Mouse (Mus musculus): ENCODE results near the gene Slc7a5. TPM values are rescaled to one million over a fixed set of nuclear protein-coding genes. Genes with fewer than 3 reads are reported as not detected.
A peak's percentile ranks its signal among the peaks of the same experiment; 100 is the strongest.

The Slc7a5 gene
- polyA plus RNA-seq, 1 experiment from 2014 or later = 164 TPM

DNA sequence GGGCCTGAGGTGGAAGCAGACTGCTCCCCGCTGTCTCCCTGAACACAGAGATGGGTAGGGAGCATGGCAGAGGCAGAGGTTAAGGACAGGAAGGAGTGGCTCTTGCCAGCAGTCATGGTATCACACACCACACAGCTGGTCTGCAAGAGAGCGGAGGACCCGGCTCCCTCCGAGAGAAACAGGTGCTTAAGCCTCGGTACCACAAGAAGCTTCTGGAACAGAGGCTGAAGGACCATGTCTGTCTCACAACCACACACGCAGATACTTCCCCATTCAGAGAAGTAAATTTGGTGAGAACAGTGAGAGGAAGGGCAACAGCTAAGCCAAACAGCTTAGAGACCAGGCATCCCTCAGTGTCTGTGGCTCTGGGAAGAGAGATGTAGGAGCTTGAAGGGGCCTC is 3.9 kb upstream of the Slc7a5 start:
- no peaks in the 10 kb centered on the region for H3K27me3 ChIP-seq
- TF ChIP-seq CTCF (IDR thresholded peaks at IDR 0.05) = no peak
- DNase-seq (ENCODE audit: low read depth, low spot score) (no peak), ATAC-seq (no peak)
- CTCF ChIA-PET = interaction anchor here (1.0 to 7.3 kb wide), 4 partner anchors 19 to 59 kb away, joined by 3 to 111 read pairs (median 5); no protein-coding TSS in a partner anchor
- POLR2A ChIA-PET = interaction anchor here (0.9 kb wide), 1 partner anchor 60 kb away, joined by 3 read pairs; no protein-coding TSS in a partner anchor
- in situ Hi-C loops (cut with MboI; ENCODE audit: low pct_unique_long_range_greater_than_20kb) = no loop called here

DNA sequence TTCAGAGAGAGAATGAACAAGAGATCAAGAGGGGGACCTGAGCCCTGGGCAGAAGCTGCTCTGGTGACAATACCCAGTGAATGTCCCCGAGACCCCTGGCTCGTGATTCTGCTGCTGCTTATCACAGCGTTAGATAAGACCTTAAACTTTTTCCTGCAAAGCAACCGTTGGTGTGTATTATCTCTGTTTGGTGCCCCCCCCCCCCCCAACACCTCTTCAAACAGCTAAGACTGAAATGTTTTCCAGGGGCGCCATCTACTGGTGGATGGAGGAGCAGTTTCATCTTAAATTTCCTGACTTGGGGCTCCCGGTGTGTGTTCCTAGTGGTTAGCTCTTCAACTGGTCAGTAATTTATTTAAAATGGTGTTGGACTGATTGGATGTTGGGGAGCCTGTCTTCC is 2.2 kb upstream of the Slc7a5 start:
- no peak for TF ChIP-seq CTCF (IDR thresholded peaks at IDR 0.05)
- in situ Hi-C loops (cut with MboI; ENCODE audit: low pct_unique_long_range_greater_than_20kb) = loop anchor here (5.0 kb wide), 1 partner anchor 57 kb away; no protein-coding TSS in a partner anchor
- CTCF ChIA-PET = interaction anchor here (0.8 to 7.3 kb wide), 20 partner anchors 10 to 80 kb away, joined by 3 to 111 read pairs (median 4); partner anchors contain the start of gene Klhdc4
- ATAC-seq = no peak
- H3K27me3 ChIP-seq = no peaks in the 10 kb centered on the region
- no peak for DNase-seq (ENCODE audit: low read depth, low spot score)
- POLR2A ChIA-PET = interaction anchor here (0.5 to 1.5 kb wide), 5 partner anchors 14 to 59 kb away, joined by 3 to 10 read pairs (median 4); no protein-coding TSS in a partner anchor

DNA sequence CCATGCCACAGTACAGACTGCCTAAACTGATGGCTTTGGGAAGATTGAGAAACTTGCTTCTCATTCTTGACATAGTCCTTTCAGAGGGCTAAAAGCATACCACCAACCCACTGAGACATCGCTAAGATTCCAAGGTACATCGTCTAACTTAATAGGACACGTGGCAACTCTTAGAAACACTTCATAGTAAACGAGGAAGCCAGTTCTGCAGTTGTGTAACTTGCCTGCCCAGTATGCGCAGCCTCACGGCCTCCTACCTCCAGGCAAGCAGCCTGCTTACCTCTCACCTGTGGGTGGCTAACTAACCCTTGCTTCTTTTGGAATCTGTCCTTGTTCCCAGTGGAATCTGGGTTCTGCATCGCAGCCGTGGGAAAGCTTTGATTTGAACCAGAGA is 1.7 kb upstream of the Slc7a5 start:
- no peak for ATAC-seq
- ChIA-PET POLR2A (interaction anchor here (0.5 to 1.5 kb wide), 5 partner anchors 15 to 58 kb away, joined by 3 to 10 read pairs (median 3); no protein-coding TSS in a partner anchor), CTCF (interaction anchor here (0.8 to 7.3 kb wide), 20 partner anchors 10 to 80 kb away, joined by 3 to 111 read pairs (median 4); partner anchors contain the start of gene Klhdc4)
- in situ Hi-C loops (cut with MboI; ENCODE audit: low pct_unique_long_range_greater_than_20kb) = loop anchor here (5.0 kb wide), 1 partner anchor 57 kb away; no protein-coding TSS in a partner anchor
- DNase-seq (ENCODE audit: low read depth, low spot score) = no peak
- H3K27me3 ChIP-seq = no peaks in the 10 kb centered on the region
- no peak for TF ChIP-seq CTCF (IDR thresholded peaks at IDR 0.05)

DNA sequence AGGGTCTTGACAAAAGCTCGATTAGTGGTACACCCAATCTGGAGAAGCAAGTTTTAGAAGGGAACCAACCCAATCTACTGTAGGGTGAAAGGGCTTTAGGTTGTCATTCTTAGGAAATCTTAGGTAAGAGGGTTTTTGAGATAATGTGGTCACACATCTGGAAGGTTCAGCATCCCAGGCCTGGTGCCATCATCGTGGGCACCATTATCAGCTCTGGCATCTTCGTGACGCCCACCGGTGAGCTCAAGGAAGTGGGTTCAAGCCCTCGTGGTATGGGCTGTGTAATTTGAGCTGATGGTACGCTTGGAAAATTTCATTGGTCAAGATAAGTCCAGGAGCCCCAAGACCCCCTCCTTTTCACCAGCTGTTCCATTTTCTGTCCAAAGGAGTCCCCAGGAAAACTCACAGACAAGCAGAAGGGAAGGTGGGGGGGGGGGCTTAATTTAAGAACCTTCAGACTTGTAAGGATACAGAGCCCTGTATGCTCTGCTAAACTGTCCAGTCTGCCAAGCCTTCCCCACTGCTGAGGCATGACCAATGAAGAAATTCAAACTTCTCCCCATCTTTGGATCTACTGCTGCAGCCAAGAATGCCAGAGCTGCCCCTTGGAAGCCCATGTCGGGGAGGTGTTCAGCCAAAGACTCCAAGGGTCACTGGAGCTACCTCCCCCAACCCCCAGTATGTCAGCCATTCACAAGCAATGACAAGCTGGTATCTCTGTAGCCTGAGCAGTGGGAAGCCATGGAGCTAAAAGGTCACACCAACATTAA is 1.1 kb upstream of the Slc7a5 start:
- DNase-seq (ENCODE audit: low read depth, low spot score) = no peak
- ATAC-seq = no peak
- CTCF ChIA-PET = interaction anchor here (0.6 to 7.3 kb wide), 14 partner anchors 10 to 79 kb away, joined by 3 to 111 read pairs (median 4); partner anchors contain the start of gene Klhdc4
- no peaks in the 10 kb centered on the region for H3K27me3 ChIP-seq
- in situ Hi-C loops (cut with MboI; ENCODE audit: low pct_unique_long_range_greater_than_20kb) = loop anchor here (5.0 kb wide), 1 partner anchor 56 kb away; no protein-coding TSS in a partner anchor
- POLR2A ChIA-PET = interaction anchor here (0.5 to 2.6 kb wide), 10 partner anchors 10 to 58 kb away, joined by 3 to 15 read pairs (median 4); no protein-coding TSS in a partner anchor
- no peak for TF ChIP-seq CTCF (IDR thresholded peaks at IDR 0.05)

DNA sequence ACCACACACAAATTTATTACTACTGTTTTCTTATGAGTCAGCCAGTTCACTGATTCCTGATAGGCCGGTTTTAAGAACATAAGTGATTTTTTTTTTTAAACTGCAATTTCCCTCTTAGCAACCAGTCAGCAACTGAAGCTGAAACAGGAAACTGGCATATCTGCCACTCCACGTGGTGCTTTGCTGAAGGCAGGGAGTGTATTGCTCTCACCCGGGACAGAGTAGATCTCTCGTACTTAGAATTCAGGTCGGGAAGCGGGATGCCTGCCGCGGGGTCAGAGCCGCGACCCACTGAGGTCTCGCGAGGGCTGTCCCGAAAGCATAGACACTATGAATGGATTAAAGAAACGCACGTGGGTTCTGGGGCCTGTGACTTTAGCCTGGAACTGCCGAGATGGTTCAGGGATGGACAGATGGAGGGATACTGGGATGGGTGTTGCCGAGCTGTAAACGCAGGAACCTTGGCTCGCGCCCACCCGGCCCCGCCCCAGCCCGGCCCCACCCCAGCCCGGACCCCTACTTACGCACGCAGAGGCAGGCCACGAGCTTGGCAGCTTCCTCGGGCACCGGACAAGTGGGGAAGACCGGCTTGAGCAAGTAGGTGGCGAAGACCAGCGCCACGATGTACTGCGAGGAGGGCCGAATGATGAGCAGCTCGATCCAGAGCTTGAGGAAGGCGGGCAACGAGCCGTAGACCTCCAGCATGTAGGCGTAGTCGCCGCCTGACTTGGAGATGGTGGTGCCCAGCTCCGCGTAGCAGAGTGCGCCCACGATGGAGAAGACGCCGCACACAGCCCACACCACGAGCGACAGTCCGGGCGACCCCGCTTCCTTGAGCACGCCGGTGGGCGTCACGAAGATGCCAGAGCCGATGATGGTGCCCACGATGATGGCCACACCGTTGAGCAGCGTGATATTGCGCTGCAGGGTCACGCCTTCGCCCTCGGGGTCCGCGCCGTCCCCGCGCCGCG is 667 bp downstream of the Slc7a5 start:
- POLR2A ChIA-PET = interaction anchor here (0.9 to 2.6 kb wide), 6 partner anchors 9 to 56 kb away, joined by 4 to 15 read pairs (median 6); no protein-coding TSS in a partner anchor
- no peak for DNase-seq (ENCODE audit: low read depth, low spot score)
- in situ Hi-C loops (cut with MboI; ENCODE audit: low pct_unique_long_range_greater_than_20kb) = loop anchor here (5.0 kb wide), 1 partner anchor 55 kb away; no protein-coding TSS in a partner anchor
- CTCF ChIA-PET = interaction anchor here (1.5 to 6.7 kb wide), 3 partner anchors 14 to 56 kb away, joined by 3 to 51 read pairs (median 38); no protein-coding TSS in a partner anchor
- peak; percentile 4 for ATAC-seq
- H3K27me3 ChIP-seq = no peaks in the 10 kb centered on the region
- no peak for TF ChIP-seq CTCF (IDR thresholded peaks at IDR 0.05)

DNA sequence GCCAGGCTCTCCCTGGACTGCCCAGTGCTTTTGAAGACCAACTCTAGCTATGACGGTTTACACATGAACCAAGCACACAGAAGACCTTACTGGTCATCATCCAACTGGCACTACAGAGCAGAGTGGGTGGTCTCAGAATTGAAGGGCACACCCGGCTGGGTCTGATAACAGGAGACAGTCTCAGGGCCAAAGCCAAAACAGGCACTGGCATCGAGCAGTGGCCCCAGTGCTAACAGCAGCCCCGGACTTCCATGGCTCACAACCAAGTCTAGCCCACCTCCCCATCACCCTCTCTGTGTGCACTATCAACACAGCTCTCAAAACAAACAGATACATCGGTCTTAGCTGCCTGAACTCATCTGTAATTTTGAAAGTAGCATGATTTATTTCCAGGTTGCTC is 1.6 kb downstream of the Slc7a5 start:
- ATAC-seq (no peak), DNase-seq (ENCODE audit: low read depth, low spot score) (no peak)
- POLR2A ChIA-PET = interaction anchor here (0.6 to 2.6 kb wide), 6 partner anchors 10 to 55 kb away, joined by 3 to 15 read pairs (median 6); no protein-coding TSS in a partner anchor
- TF ChIP-seq CTCF (IDR thresholded peaks at IDR 0.05) = no peak
- no peaks in the 10 kb centered on the region for H3K27me3 ChIP-seq
- in situ Hi-C loops (cut with MboI; ENCODE audit: low pct_unique_long_range_greater_than_20kb) = loop anchor here (5.0 kb wide), 1 partner anchor 54 kb away; no protein-coding TSS in a partner anchor
- CTCF ChIA-PET = interaction anchor here (1.1 to 6.7 kb wide), 3 partner anchors 13 to 55 kb away, joined by 3 to 38 read pairs (median 3); no protein-coding TSS in a partner anchor

DNA sequence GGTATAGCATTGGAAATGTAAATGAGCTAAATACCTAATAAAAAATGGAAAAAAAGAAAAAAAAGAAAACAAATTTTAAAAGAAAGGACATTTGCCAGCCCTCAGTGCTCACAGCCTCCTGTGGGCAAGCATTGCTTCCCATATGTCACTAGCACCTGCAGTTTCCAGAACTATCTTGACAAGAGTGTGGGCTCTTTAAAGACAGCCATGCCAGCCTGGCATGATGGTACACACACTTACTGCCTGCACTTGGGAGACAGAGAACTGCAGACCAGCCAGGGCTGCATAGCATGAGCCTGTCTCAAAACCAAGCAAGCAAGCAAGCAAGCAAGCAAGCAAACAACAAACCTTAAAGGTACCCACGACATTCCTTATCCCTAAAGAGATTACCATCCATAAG is 2.1 kb downstream of the Slc7a5 start:
- in situ Hi-C loops (cut with MboI; ENCODE audit: low pct_unique_long_range_greater_than_20kb) = loop anchor here (5.0 kb wide), 1 partner anchor 53 kb away; no protein-coding TSS in a partner anchor
- H3K27me3 ChIP-seq = no peaks in the 10 kb centered on the region
- no peak for DNase-seq (ENCODE audit: low read depth, low spot score)
- TF ChIP-seq CTCF (IDR thresholded peaks at IDR 0.05) = no peak
- ChIA-PET POLR2A (interaction anchor here (0.6 to 1.6 kb wide), 3 partner anchors 9 to 24 kb away, joined by 3 to 5 read pairs (median 3); no protein-coding TSS in a partner anchor), CTCF (interaction anchor here (1.1 to 6.7 kb wide), 3 partner anchors 28 to 55 kb away, joined by 3 to 38 read pairs (median 5); no protein-coding TSS in a partner anchor)
- ATAC-seq = no peak

DNA sequence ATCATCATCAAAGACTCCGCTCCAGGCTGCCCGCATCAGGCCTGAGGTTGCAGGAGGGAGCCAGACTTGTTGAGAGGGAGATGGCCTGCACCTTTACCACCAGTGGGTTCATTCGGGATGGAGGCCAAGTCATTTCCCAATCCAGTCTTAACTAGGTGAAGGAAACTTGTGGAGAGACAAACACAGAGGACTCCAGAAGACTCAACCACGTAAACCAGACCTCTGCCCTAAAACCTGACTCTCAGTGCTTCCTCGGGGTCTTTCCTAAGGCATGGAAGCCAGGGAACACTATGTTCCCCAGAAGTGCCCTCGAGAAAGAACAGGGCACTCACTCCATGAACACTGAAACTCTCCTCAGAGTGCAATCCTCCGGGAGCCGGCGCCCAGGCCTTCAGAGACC is 2.5 kb downstream of the Slc7a5 start:
- in situ Hi-C loops (cut with MboI; ENCODE audit: low pct_unique_long_range_greater_than_20kb) = loop anchor here (5.0 kb wide), 1 partner anchor 53 kb away; no protein-coding TSS in a partner anchor
- ChIA-PET CTCF (interaction anchor here (1.1 to 6.7 kb wide), 3 partner anchors 28 to 54 kb away, joined by 3 to 38 read pairs (median 5); no protein-coding TSS in a partner anchor), POLR2A (interaction anchor here (1.6 kb wide), 1 partner anchor 9 kb away, joined by 5 read pairs; no protein-coding TSS in a partner anchor)
- no peak for DNase-seq (ENCODE audit: low read depth, low spot score)
- TF ChIP-seq CTCF (IDR thresholded peaks at IDR 0.05) = no peak
- ATAC-seq = no peak
- H3K27me3 ChIP-seq = no peaks in the 10 kb centered on the region

DNA sequence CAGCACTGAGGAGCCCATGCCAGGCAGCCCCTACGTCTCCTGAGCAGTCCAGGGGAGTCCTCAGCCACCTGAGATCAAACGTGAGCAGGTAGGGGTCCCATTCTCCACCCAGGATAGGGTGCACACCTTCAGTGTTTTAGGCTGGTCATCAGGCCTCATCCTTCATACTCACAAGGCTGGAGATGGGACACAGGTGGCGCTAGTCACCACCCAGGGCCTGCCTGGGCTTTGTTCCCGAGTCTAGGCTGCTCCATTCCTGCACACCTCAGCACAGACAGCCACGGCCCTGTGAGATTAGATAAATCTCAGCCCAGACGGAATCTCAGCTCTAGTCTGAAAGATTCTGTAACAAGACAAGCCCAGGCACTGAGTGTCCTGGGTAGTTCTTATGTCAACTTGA is 3.5 kb downstream of the Slc7a5 start:
- no peak for TF ChIP-seq CTCF (IDR thresholded peaks at IDR 0.05)
- CTCF ChIA-PET = interaction anchor here (1.0 to 6.7 kb wide), 5 partner anchors 14 to 53 kb away, joined by 4 to 38 read pairs (median 5); no protein-coding TSS in a partner anchor
- POLR2A ChIA-PET = interaction anchor here (0.6 to 1.7 kb wide), 2 partner anchors 30 to 198 kb away, joined by 5 to 6 read pairs; no protein-coding TSS in a partner anchor
- in situ Hi-C loops (cut with MboI; ENCODE audit: low pct_unique_long_range_greater_than_20kb) = no loop called here
- DNase-seq (ENCODE audit: low read depth, low spot score) (no peak), ATAC-seq (no peak)
- H3K27me3 ChIP-seq = no peaks in the 10 kb centered on the region
